Mouse (Mus musculus) neural tube, embryonic 14.5 days (tissue): ENCODE data around the gene Lyrm7. TPM values are rescaled to one million over a fixed set of nuclear protein-coding genes. Genes with fewer than 3 reads are reported as not detected.

Source experiments
- ATAC-seq: fragments of 200-750 bp; cut with Nextera tagmentation; 2 replicates; pipeline ENCODE4 v1.8.0; 2017; ENCODE audit warnings: low read depth, mild to moderate bottlenecking, moderate TSS enrichment, moderate library complexity
- H3K27ac ChIP-seq: fragments of 300-500 bp; sonication (generic); 2 replicates; pipeline ENCODE4 v1.5.1; 2014; ENCODE audit warnings: low read depth, mild to moderate bottlenecking, control low read depth, low read length, moderate library complexity, mixed read lengths
- H3K27me3 ChIP-seq: fragments of 300-500 bp; sonication (generic); 2 replicates; pipeline ENCODE4 v1.6.1; 2014; ENCODE audit warnings: low read length; ENCODE audit not compliant: control insufficient read depth, insufficient read depth
- H3K36me3 ChIP-seq: fragments of 300-500 bp; sonication (generic); 2 replicates; pipeline ENCODE4 v1.6.1; 2014; ENCODE audit warnings: low read length, mixed read lengths; ENCODE audit not compliant: control insufficient read depth, insufficient read depth
- H3K4me1 ChIP-seq: fragments of 300-500 bp; sonication (generic); 2 replicates; pipeline ENCODE4 v1.6.1; 2014; ENCODE audit warnings: low read length; ENCODE audit not compliant: control insufficient read depth, insufficient read depth
- H3K4me2 ChIP-seq: fragments of 300-500 bp; sonication (generic); 2 replicates; pipeline ENCODE4 v1.6.1; 2014; ENCODE audit warnings: mild to moderate bottlenecking, low read depth, low read length, control low read depth
- H3K4me3 ChIP-seq: fragments of 300-500 bp; sonication (generic); 2 replicates; pipeline ENCODE4 v1.5.1; 2014; ENCODE audit warnings: low read depth, low read length, control low read depth, mixed read lengths
- H3K9ac ChIP-seq: fragments of 300-500 bp; sonication (generic); replicated peaks from 2 replicates; pipeline ENCODE4 v1.6.1; 2014; ENCODE audit warnings: low read depth, mild to moderate bottlenecking, control low read depth, low read length, mixed read lengths
- H3K9me3 ChIP-seq: fragments of 300-500 bp; sonication (generic); 2 replicates; pipeline ENCODE4 v1.6.1; 2016; ENCODE audit warnings: low read length; ENCODE audit not compliant: control insufficient read depth
- WGBS: fragments of 180-500 bp; shearing (Covaris S2); extraction: QIAGEN DNeasy Blood & Tissue Kit; methylation state at CpG from one replicate; pipeline ENCODE4 v1.1.7; 2014; 5-methylcytosine and 5-hydroxymethylcytosine counted together
- polyA plus RNA-seq: library from polyadenylated mRNA; unstranded; fragments of >200 nt; fragmentation: Nextera tagmentation; extraction: Ambion mirVana; gene quantifications from 2 replicates; pipeline ENCODE4 v1.2.1, GENCODE M21; 2014

The Lyrm7 gene
- polyA plus RNA-seq, 1 experiment from 2014 or later: 16.5 TPM

GRCm38 (mm10) chr11:54869318-54869717, 8.6 kb upstream of the Lyrm7 start:
- Histone ChIP-seq H3K4me1 (peaks cover 23% of the 10 kb centered on the region), H3K36me3 (peaks cover 31% of the 10 kb centered on the region), H3K27me3 (no peaks in the 10 kb centered on the region), H3K27ac (no peak overlapping the region), H3K4me2 (no peak overlapping the region), H3K9ac (no peak overlapping the region), H3K9me3 (no peaks in the 10 kb centered on the region), H3K4me3 (no peak overlapping the region)
- no peak for ATAC-seq
- WGBS: 72% methylated on average over 3 of the region's 3 CpGs

GRCm38 (mm10) chr11:54868445-54868844, 7.7 kb upstream of the Lyrm7 start:
- Histone ChIP-seq H3K36me3 (peaks cover 22% of the 10 kb centered on the region), H3K27ac (no peak overlapping the region), H3K4me1 (peaks cover 23% of the 10 kb centered on the region), H3K27me3 (no peaks in the 10 kb centered on the region), H3K4me3 (no peak overlapping the region), H3K9me3 (no peaks in the 10 kb centered on the region), H3K4me2 (no peak overlapping the region), H3K9ac (no peak overlapping the region)
- WGBS: 83% methylated on average over 2 of the region's 2 CpGs
- ATAC-seq: no peak

GRCm38 (mm10) chr11:54867903-54868434, 7.3 kb upstream of the Lyrm7 start:
- ATAC-seq: no peak
- Histone ChIP-seq H3K9ac (no peak overlapping the region), H3K36me3 (peaks cover 20% of the 10 kb centered on the region), H3K27me3 (no peaks in the 10 kb centered on the region), H3K9me3 (no peaks in the 10 kb centered on the region), H3K4me2 (peak overlapping the region; percentile 60), H3K4me3 (peak overlapping the region; percentile 83), H3K27ac (no peak overlapping the region), H3K4me1 (peaks cover 23% of the 10 kb centered on the region)
- WGBS: 93% methylated on average over 3 of the region's 3 CpGs

GRCm38 (mm10) chr11:54867049-54867385, 6.3 kb upstream of the Lyrm7 start:
- Histone ChIP-seq H3K36me3 (peaks cover 16% of the 10 kb centered on the region), H3K9me3 (no peaks in the 10 kb centered on the region), H3K4me2 (peak overlapping the region; percentile 60), H3K4me3 (peak overlapping the region; percentile 83), H3K4me1 (peaks cover 23% of the 10 kb centered on the region), H3K27ac (peak overlapping the region; percentile 89), H3K27me3 (no peaks in the 10 kb centered on the region), H3K9ac (peak overlapping the region; percentile 99)
- ATAC-seq: no peak; the same call in 1 of the 2 replicates
- WGBS: 1% methylated on average over 5 of the region's 5 CpGs

GRCm38 (mm10) chr11:54866119-54867048, 5.7 kb upstream of the Lyrm7 start, which contains the start of gene Hint1:
Gene Hint1, plus strand, starts transcription at chr11:54866383.
- WGBS: under 1% methylated on average over 106 of the region's 107 CpGs

GRCm38 (mm10) chr11:54865330-54866085, 4.8 kb upstream of the Lyrm7 start:
- no peaks in the 10 kb centered on the region for H3K27me3 ChIP-seq
- peak overlapping the region; percentile 60 for H3K4me2 ChIP-seq
- 76% methylated on average over 6 of the region's 6 CpGs for WGBS
- H3K9ac ChIP-seq: peak overlapping the region; percentile 99
- peak overlapping the region; percentile 89 for H3K27ac ChIP-seq
- H3K4me1 ChIP-seq: peaks cover 23% of the 10 kb centered on the region
- peaks cover 1% of the 10 kb centered on the region; the same call in 1 of the 2 replicates for H3K36me3 ChIP-seq
- H3K4me3 ChIP-seq: peak overlapping the region; percentile 83
- ATAC-seq: no peak
- H3K9me3 ChIP-seq: no peaks in the 10 kb centered on the region

More at GRCm38 (mm10) chr11:54866119-54867048, 5.7 kb upstream of the Lyrm7 start, which contains the start of gene Hint1:
- Histone ChIP-seq H3K27ac (peak within 1 kb of the TSS; percentile 89), H3K4me3 (peak within 1 kb of the TSS; percentile 83), H3K36me3 (peaks cover 10% of the 10 kb centered on the region), H3K4me2 (peak within 1 kb of the TSS; percentile 60), H3K9ac (peak within 1 kb of the TSS; percentile 99), H3K4me1 (peaks cover 23% of the 10 kb centered on the region), H3K9me3 (no peaks in the 10 kb centered on the region), H3K27me3 (no peaks in the 10 kb centered on the region)
- peak; percentile 83 for ATAC-seq

GRCm38 (mm10) chr11:54862621-54863520, 2.2 kb upstream of the Lyrm7 start:
- Histone ChIP-seq H3K9ac (no peak overlapping the region), H3K36me3 (no peaks in the 10 kb centered on the region), H3K4me3 (no peak overlapping the region), H3K4me2 (no peak overlapping the region), H3K9me3 (no peaks in the 10 kb centered on the region), H3K4me1 (peaks cover 14% of the 10 kb centered on the region), H3K27ac (no peak overlapping the region), H3K27me3 (no peaks in the 10 kb centered on the region)
- ATAC-seq: no peak
- WGBS: 45% methylated on average over 10 of the region's 10 CpGs
